Mouse (Mus musculus): ENCODE results near the gene Cracr2a.

Gene Cracr2a

GRCm38 (mm10) chr6:127571849-127572550 lies 10.9 kb downstream of the Cracr2a start:
- no peak for DNase-seq

- no peak for DNase-seq
Measured at GRCm38 (mm10) chr6:127573779-127574463, 12.8 kb downstream of the Cracr2a start.

- no peak for DNase-seq
Measured at GRCm38 (mm10) chr6:127575194-127575593, 14.1 kb downstream of the Cracr2a start.

DNA sequence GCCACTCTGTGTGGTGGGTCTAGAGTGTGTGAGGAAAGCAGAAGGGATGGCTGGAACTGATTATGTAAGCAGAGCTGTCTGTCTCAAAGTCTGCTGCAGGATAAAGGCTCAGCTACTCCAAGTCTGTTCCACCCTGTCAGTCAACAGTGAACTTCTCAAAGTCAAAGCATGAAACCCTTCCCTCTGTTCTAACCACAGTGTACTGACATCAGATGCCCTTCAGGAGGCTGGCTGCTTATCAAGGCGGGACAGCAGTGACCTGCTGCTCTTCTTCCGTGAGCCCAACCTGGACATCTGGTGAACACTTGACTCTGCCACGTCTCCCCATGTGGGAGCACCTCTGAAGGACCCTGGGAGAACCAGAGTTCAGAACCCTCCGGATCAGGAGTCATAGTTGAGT lies 16.6 kb downstream of the Cracr2a start:
- no peak for DNase-seq

- DNase-seq = no peak
Measured at GRCm38 (mm10) chr6:127578316-127578715, 17.2 kb downstream of the Cracr2a start.

- DNase-seq = no peak
Measured at GRCm38 (mm10) chr6:127578810-127579209, 17.7 kb downstream of the Cracr2a start.

- no peak for DNase-seq
Measured at GRCm38 (mm10) chr6:127581915-127582314, 20.8 kb downstream of the Cracr2a start.

DNA sequence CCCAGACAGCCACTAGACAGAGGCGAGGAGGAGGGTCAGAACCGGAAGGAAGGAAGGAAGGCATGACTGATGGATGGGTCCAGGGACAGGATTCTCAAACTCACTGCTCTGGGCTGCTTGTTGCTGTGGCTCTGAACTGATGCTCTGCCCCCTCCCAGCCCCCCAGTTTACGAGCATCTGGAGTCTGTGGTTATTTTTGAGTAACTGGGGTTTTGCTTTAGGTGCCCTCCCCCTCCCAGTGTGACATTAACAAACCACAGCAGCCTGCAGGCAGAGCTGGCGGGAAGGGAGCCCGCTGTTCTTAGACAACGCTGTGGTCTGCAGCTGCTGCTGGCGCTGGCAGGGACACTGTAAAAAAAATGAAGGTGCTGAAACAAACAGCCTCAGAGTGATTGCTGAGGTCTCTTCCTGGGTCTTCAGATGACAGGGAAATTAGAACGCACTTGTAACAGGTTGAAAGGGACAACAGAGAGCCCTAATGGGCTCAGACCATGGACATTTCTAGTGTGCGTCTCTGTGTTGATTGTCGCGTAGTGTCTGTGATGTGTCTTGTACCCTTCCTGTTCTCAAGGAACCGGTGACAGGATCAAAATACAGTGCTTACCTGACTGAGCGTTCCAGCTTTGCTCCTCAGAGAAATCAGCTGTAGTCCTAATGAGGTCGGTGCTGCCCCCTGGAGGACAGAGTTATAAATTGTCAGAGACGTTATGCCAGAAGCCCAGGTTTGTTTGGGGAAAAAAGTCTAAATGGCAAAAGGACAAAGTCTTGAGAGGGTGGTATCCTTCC lies 21.4 kb downstream of the Cracr2a start:
- peak; percentile 79 for DNase-seq

DNA sequence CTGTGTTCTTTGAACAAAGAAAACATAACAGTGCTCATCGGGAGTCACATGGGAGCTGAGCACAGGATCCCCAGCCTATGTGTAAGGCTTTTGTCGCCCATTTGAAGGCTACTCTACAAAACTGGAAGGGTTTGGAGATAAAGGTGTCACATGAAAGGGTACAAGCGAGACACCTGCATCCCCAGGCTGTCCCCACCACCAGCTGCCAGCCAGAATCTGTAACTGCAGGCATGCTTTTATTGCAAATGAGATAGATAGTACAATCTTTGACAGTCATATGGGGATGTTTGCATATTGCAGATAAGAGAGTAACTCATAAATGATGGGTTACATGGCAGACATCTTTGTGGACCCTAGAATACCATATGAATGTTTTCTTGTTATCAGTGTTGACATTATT lies 30.3 kb downstream of the Cracr2a start:
- no peak for DNase-seq

DNA sequence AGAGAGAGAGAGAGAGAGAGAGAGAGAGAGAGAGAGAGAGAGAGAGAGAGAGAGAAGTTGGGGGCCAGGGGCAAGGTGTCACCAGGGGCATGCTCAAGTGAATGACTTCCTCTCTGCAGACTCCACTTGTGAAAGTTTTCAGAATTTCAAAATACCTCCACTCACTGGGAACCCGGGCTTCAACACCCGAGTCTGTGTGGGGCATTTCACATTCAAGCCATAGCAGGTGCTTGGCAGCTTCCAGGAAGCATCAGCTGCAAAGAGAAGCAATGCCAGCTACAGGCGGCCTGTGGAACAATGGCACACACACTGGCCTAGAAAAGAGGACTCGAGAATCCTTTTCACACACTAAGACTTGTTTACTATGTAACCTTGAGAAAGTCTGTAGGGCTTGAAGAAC lies 32.3 kb downstream of the Cracr2a start:
- no peak for DNase-seq

GRCm38 (mm10) chr6:127599280-127599679 lies 38.1 kb downstream of the Cracr2a start:
- no peak for DNase-seq

- no peak for DNase-seq
Measured at GRCm38 (mm10) chr6:127605067-127606025, 44.2 kb downstream of the Cracr2a start.

- DNase-seq = no peak
Measured at GRCm38 (mm10) chr6:127609673-127610072, 48.5 kb downstream of the Cracr2a start.

- no peak for DNase-seq
Measured at GRCm38 (mm10) chr6:127611216-127611615, 50.1 kb downstream of the Cracr2a start.

- no peak for DNase-seq
Measured at GRCm38 (mm10) chr6:127614083-127614984, 53.2 kb downstream of the Cracr2a start.

DNA sequence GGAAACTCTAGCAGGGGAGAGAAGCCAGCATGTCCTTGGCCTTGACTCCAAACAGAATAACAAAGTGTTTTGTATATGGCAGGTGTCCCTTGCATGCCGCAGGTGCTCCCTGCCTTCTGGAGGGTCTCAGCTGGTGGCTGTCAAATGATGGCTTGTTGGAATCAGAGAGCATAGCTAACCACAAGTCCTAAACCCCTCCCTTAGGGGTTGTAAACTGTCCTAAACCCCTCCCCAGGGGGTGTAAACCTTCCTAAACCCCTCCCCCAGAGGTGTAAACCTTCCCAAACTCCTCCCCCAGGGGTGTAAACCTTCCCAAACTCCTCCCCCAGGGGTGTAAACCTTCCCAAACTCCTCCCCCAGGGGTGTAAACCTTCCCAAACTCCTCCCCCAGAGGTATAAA lies 55.5 kb downstream of the Cracr2a start:
- DNase-seq = no peak

DNA sequence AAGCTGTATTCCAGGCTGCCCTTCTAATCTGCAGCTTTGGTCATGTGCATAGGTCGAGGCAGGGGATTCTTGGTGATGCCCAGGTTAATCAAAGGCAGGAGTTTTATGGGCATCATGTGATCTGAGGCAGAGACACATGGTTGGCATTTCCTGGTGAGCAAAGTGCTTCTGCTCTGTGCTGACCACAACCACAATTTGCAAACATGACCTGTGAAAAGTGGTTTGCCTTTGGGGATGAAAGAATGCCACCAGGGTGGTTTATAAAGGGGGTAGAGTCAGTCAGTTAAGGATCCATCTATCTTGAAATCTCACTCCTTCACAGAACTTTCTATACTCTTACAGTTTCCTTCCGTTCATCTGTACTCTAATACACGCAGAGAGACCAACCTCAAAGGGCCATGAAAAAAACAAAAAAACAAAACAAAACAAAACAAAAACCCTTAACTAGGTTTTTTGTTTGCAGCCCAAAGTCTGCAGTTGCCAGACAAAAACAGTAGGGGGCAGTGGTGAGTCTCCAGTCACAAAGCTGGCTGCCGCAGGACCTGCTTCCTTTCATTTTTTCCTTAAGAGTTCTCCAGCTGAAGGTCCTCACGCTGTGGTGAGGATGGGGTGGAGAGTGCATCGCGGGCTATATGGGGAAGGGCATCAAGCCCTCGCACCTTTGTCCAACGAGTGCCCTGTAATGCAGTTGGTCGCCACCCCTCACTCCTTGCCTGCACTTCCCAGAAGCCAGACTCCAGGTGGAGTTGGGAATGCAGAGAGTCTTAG lies 56.3 kb downstream of the Cracr2a start:
- DNase-seq = peak; percentile 19

DNA sequence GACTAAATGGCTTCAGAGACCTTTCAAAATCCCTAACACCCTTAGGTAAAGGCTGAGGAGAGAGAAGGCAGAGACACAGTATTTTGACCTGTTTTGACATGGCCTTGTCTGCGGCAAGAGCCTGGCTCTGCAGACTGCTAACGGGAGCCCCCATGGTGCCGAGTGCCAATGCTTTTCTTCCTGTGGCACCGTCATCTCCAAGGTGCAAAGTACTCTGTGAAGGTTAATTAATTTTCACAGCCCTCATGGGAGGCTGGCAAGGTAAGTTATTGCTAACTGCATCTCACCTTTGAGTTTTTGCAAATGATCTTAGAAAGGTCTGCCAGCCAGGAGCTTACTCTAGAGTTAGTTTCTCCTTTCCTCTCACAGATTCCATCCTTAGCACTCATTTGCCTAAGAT lies 57.5 kb downstream of the Cracr2a start:
- DNase-seq = peak; percentile 34

GRCm38 (mm10) chr6:127625135-127625534 lies 64.0 kb downstream of the Cracr2a start:
- DNase-seq = peak; percentile 64

- DNase-seq = no peak
Measured at GRCm38 (mm10) chr6:127627453-127627852, 66.3 kb downstream of the Cracr2a start.

GRCm38 (mm10) chr6:127629249-127629648 lies 68.1 kb downstream of the Cracr2a start:
- no peak for DNase-seq

Measured in kidney, adult 18-20 months (tissue).